8 mouse cellular contexts compared by ENCODE assay signal in the genomic region with DNA sequence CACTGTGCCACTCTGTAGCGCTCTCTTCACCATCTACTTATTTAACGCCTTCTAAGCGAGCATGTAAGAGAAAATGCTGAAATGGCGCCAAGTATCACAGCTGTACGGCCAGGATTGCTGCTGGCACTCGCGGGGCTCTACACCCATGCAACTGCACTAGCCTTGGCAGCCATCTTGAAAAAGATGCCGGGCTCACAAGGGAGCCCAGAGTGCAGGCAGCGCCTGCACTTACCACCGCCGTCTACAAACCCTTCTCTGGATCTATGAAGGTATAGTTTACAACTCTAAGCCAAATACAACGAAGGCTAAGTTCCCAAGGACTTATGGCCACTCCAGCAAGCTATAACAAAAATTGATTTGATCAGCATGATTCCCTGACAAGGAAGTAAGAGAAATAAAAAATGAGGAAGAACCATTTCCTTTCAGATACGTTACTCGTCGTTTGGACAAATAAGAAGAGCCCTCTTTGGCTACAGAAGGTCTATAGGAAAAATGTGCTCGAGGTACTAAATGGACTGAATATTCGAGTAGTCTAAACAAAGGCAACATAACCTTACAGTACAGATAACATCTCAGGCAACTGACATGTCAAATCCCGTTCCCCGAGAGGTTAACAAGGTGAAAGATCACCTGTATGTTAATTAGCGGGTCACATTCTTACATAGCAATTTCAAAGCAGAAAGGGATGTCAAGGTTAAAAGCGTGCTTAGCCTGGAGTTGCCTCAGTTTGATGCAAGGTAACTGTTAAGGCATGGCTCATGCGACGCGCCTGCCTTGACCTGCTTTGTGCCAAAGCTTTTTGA. TPM values are rescaled to one million over a fixed set of nuclear protein-coding genes. Genes with fewer than 3 reads are reported as not detected.
DNase-seq lines count a peak whose midpoint lies in the region; ATAC-seq lines count a peak whose summit lies in the region.

No protein-coding gene starts in this region.

- no peaks in the 10 kb centered on the region for H3K27me3 ChIP-seq in embryonic facial prominence, embryonic 11.5 days (ENCODE audit: control insufficient read depth, insufficient read depth, low read length)
- no peaks in the 10 kb centered on the region for H3K27me3 ChIP-seq in intestine, embryonic 16.5 days (replicated peaks; ENCODE audit: control insufficient read depth, insufficient read depth, low read length)
- no peaks in the 10 kb centered on the region for H3K27me3 ChIP-seq in limb, embryonic 12.5 days
- no peaks in the 10 kb centered on the region for H3K27me3 ChIP-seq in midbrain, embryonic 13.5 days

- peak overlapping the region; percentile 94 for H3K9ac ChIP-seq in embryonic facial prominence, embryonic 11.5 days (replicated peaks; ENCODE audit: low read length)
- peak overlapping the region; percentile 90 for H3K9ac ChIP-seq in intestine, embryonic 16.5 days (ENCODE audit: low read depth, low read length)
- peak overlapping the region; percentile 97 for H3K9ac ChIP-seq in limb, embryonic 12.5 days (replicated peaks)
- H3K9ac ChIP-seq in midbrain, embryonic 13.5 days (replicated peaks) = peak overlapping the region; percentile 94

- WGBS in embryonic facial prominence, embryonic 11.5 days = 3% methylated on average over 24 of the region's 24 CpGs
- under 1% methylated on average over 24 of the region's 24 CpGs for WGBS in intestine, embryonic 16.5 days
- 2% methylated on average over 24 of the region's 24 CpGs for WGBS in limb, embryonic 12.5 days
- under 1% methylated on average over 24 of the region's 24 CpGs for WGBS in midbrain, embryonic 13.5 days

- ATAC-seq in embryonic facial prominence, embryonic 11.5 days (replicated peaks; ENCODE audit: insufficient number of reproducible peaks, low FRiP score, low TSS enrichment, low read depth) = no peak
- peak; percentile 33; the same call in 1 of the 2 replicates for ATAC-seq in granulocyte monocyte progenitor cell, adult 5-6 weeks (replicated peaks; ENCODE audit: poor library complexity, severe bottlenecking)
- no peak for ATAC-seq in intestine, embryonic 16.5 days
- ATAC-seq in limb, embryonic 12.5 days (ENCODE audit: insufficient number of reproducible peaks, insufficient read depth, low FRiP score, low TSS enrichment, low read depth) = no peak
- no peak for ATAC-seq in midbrain, embryonic 13.5 days

- DNase-seq in left cerebral cortex, adult 18-20 months (ENCODE audit: low spot score in 2 of 2) = peak; percentile 48 to 57
- DNase-seq in left cerebral cortex, adult 11 months (ENCODE audit: low spot score) = no peak
- DNase-seq in embryonic facial prominence, embryonic 11.5 days (ENCODE audit: low spot score) = peak; percentile 66
- peak; percentile 12 to 32 for DNase-seq in spleen, adult 18-20 months

- no peaks in the 10 kb centered on the region; the same call in 1 of the 2 replicates for H3K36me3 ChIP-seq in embryonic facial prominence, embryonic 11.5 days (replicated peaks; ENCODE audit: control insufficient read depth, insufficient read depth, low read depth, low read length)
- H3K36me3 ChIP-seq in intestine, embryonic 16.5 days (ENCODE audit: control insufficient read depth, insufficient read depth, low read length) = no peaks in the 10 kb centered on the region
- H3K36me3 ChIP-seq in limb, embryonic 12.5 days = peaks cover 34% of the 10 kb centered on the region
- H3K36me3 ChIP-seq in midbrain, embryonic 13.5 days = peaks cover 8% of the 10 kb centered on the region

- H3K9me3 ChIP-seq in embryonic facial prominence, embryonic 11.5 days (replicated peaks; ENCODE audit: control insufficient read depth, low read length) = no peaks in the 10 kb centered on the region
- H3K9me3 ChIP-seq in intestine, embryonic 16.5 days (ENCODE audit: control insufficient read depth, low read length) = no peaks in the 10 kb centered on the region
- H3K9me3 ChIP-seq in limb, embryonic 12.5 days = no peaks in the 10 kb centered on the region
- no peaks in the 10 kb centered on the region for H3K9me3 ChIP-seq in midbrain, embryonic 13.5 days

- no peak overlapping the region for H3K27ac ChIP-seq in embryonic facial prominence, embryonic 11.5 days (replicated peaks; ENCODE audit: low read depth, low read length)
- H3K27ac ChIP-seq in intestine, embryonic 16.5 days (ENCODE audit: low read length) = peak overlapping the region; percentile 78
- peak overlapping the region; percentile 90; the same call in 1 of the 2 replicates for H3K27ac ChIP-seq in limb, embryonic 12.5 days
- H3K27ac ChIP-seq in midbrain, embryonic 13.5 days = peak overlapping the region; percentile 95

- peak overlapping the region; percentile 78 for H3K4me2 ChIP-seq in embryonic facial prominence, embryonic 11.5 days (ENCODE audit: low read depth, low read length)
- H3K4me2 ChIP-seq in intestine, embryonic 16.5 days (ENCODE audit: low read depth, low read length) = peak overlapping the region; percentile 82
- H3K4me2 ChIP-seq in limb, embryonic 12.5 days = peak overlapping the region; percentile 77
- H3K4me2 ChIP-seq in midbrain, embryonic 13.5 days (replicated peaks) = peak overlapping the region; percentile 85

- H3K4me3 ChIP-seq in embryonic facial prominence, embryonic 11.5 days (ENCODE audit: low read depth, low read length) = peak overlapping the region; percentile 97
- H3K4me3 ChIP-seq in intestine, embryonic 16.5 days (ENCODE audit: low read length) = peak overlapping the region; percentile 68
- H3K4me3 ChIP-seq in limb, embryonic 12.5 days (replicated peaks) = peak overlapping the region; percentile 99
- peak overlapping the region; percentile 97 for H3K4me3 ChIP-seq in midbrain, embryonic 13.5 days (replicated peaks)

- no peaks in the 10 kb centered on the region for H3K4me1 ChIP-seq in embryonic facial prominence, embryonic 11.5 days (ENCODE audit: control insufficient read depth, insufficient read depth, low read length)
- H3K4me1 ChIP-seq in intestine, embryonic 16.5 days (ENCODE audit: control insufficient read depth, insufficient read depth, low read length) = peaks cover 19% of the 10 kb centered on the region
- H3K4me1 ChIP-seq in limb, embryonic 12.5 days (replicated peaks) = peaks cover 18% of the 10 kb centered on the region
- peaks cover 40% of the 10 kb centered on the region for H3K4me1 ChIP-seq in midbrain, embryonic 13.5 days (replicated peaks)

RNA-seq across cellular contexts. Expression of a gene that starts 1.4 kb away (rescaled TPM):
- 100 to 1,000 TPM; 178 to 187 TPM for total RNA-seq in left cerebral cortex, adult 18-20 months (2021)
- 1,287 and 1,398 TPM in 2 replicates for polyA plus RNA-seq in embryonic facial prominence, embryonic 11.5 days (2014; fragmentation: Nextera tagmentation; extraction: Ambion mirVana)
- 1,162 and 1,300 TPM in 2 replicates for total RNA-seq in granulocyte monocyte progenitor cell, adult 5-6 weeks (2014; fragmentation: Nextera tagmentation)
- 1,625 and 1,634 TPM in 2 replicates for total RNA-seq in granulocyte monocyte progenitor cell, adult 5-6 weeks (2017)
- 420 and 457 TPM in 2 replicates for polyA plus RNA-seq in intestine, embryonic 16.5 days (2015; fragmentation: Nextera tagmentation; extraction: Ambion mirVana)
- 1,031 and 1,057 TPM in 2 replicates for polyA plus RNA-seq in limb, embryonic 12.5 days (2016; fragmentation: Nextera tagmentation; extraction: Ambion mirVana)
- 723 and 839 TPM in 2 replicates for polyA plus RNA-seq in midbrain, embryonic 13.5 days (2015; fragmentation: Nextera tagmentation; extraction: Ambion mirVana)

RNA-seq across cellular contexts. Expression of a gene that starts 27.4 kb away (rescaled TPM):
- 10 to 100 TPM; 16.2 to 17.4 TPM for total RNA-seq in left cerebral cortex, adult 18-20 months (2021)
- polyA plus RNA-seq in embryonic facial prominence, embryonic 11.5 days (2014; fragmentation: Nextera tagmentation; extraction: Ambion mirVana) = 153 and 157 TPM in 2 replicates
- total RNA-seq in granulocyte monocyte progenitor cell, adult 5-6 weeks (2014; fragmentation: Nextera tagmentation) = 107 and 136 TPM in 2 replicates
- 163 and 172 TPM in 2 replicates for total RNA-seq in granulocyte monocyte progenitor cell, adult 5-6 weeks (2017)
- 69.6 and 73.9 TPM in 2 replicates for polyA plus RNA-seq in intestine, embryonic 16.5 days (2015; fragmentation: Nextera tagmentation; extraction: Ambion mirVana)
- 127 and 133 TPM in 2 replicates for polyA plus RNA-seq in limb, embryonic 12.5 days (2016; fragmentation: Nextera tagmentation; extraction: Ambion mirVana)
- polyA plus RNA-seq in midbrain, embryonic 13.5 days (2015; fragmentation: Nextera tagmentation; extraction: Ambion mirVana) = 77.2 and 78.3 TPM in 2 replicates

RNA-seq across cellular contexts. Expression of a gene that starts 37.8 kb away (rescaled TPM):
- under 1 TPM in 1 of 2 experiments, not detected in 1; 0.44 TPM for total RNA-seq in left cerebral cortex, adult 18-20 months (2021)
- not detected in 2 replicates for polyA plus RNA-seq in embryonic facial prominence, embryonic 11.5 days (2014; fragmentation: Nextera tagmentation; extraction: Ambion mirVana)
- not detected in 2 replicates for total RNA-seq in granulocyte monocyte progenitor cell, adult 5-6 weeks (2014; fragmentation: Nextera tagmentation)
- not detected in 2 replicates for total RNA-seq in granulocyte monocyte progenitor cell, adult 5-6 weeks (2017)
- 0.28 and 0.60 TPM in 2 replicates for polyA plus RNA-seq in intestine, embryonic 16.5 days (2015; fragmentation: Nextera tagmentation; extraction: Ambion mirVana)
- 0.08 and 0.14 TPM in 2 replicates for polyA plus RNA-seq in limb, embryonic 12.5 days (2016; fragmentation: Nextera tagmentation; extraction: Ambion mirVana)
- 0.55 and 1.3 TPM in 2 replicates for polyA plus RNA-seq in midbrain, embryonic 13.5 days (2015; fragmentation: Nextera tagmentation; extraction: Ambion mirVana)
